Mouse (Mus musculus) heart, embryonic 11.5 days (tissue): ENCODE measurements around the gene Prap1. TPM values are rescaled to one million over a fixed set of nuclear protein-coding genes. Genes with fewer than 3 reads are reported as not detected.
"Not testable (repeated sequence)": the region's sequence is repeated elsewhere in the genome, so short reads cannot be mapped to it uniquely, and the experiment has no call there.

ENCODE experiments used
- ATAC-seq: fragments of 200-750 bp; cut with Nextera tagmentation; replicated peaks from 2 replicates; pipeline ENCODE4 v1.8.0; 2017; ENCODE audit warnings: moderate library complexity; ENCODE audit not compliant: insufficient number of reproducible peaks, low FRiP score, low TSS enrichment
- H3K27ac ChIP-seq: fragments of 300-500 bp; sonication (generic); 2 replicates; pipeline ENCODE4 v1.5.1; 2014; ENCODE audit warnings: mild to moderate bottlenecking, low read depth, low read length
- H3K27me3 ChIP-seq: fragments of 300-500 bp; sonication (generic); 2 replicates; pipeline ENCODE4 v1.6.1; 2014; ENCODE audit warnings: mild to moderate bottlenecking, low read length, mixed read lengths; ENCODE audit not compliant: control insufficient read depth, insufficient read depth
- H3K36me3 ChIP-seq: fragments of 300-500 bp; sonication (generic); 2 replicates; pipeline ENCODE4 v1.6.1; 2014; ENCODE audit warnings: mild to moderate bottlenecking, low read length, moderate library complexity, mixed read lengths; ENCODE audit not compliant: control insufficient read depth, insufficient read depth
- H3K4me1 ChIP-seq: fragments of 300-500 bp; sonication (generic); 2 replicates; pipeline ENCODE4 v1.6.1; 2014; ENCODE audit warnings: low read length; ENCODE audit not compliant: control insufficient read depth, insufficient read depth
- H3K4me2 ChIP-seq: fragments of 300-500 bp; sonication (generic); 2 replicates; pipeline ENCODE4 v1.6.1; 2014; ENCODE audit warnings: mild to moderate bottlenecking, moderate library complexity
- H3K4me3 ChIP-seq: fragments of 300-500 bp; sonication (generic); 2 replicates; pipeline ENCODE4 v1.5.1; 2014; ENCODE audit warnings: low read depth, low read length
- H3K9ac ChIP-seq: fragments of 300-500 bp; sonication (generic); 2 replicates; pipeline ENCODE4 v1.6.1; 2014; ENCODE audit warnings: mild to moderate bottlenecking, low read depth, low read length, moderate library complexity
- H3K9me3 ChIP-seq: fragments of 300-500 bp; sonication (generic); replicated peaks from 2 replicates; pipeline ENCODE4 v1.6.1; 2016; ENCODE audit warnings: low read length; ENCODE audit not compliant: control insufficient read depth
- WGBS: fragments of 180-500 bp; shearing (Covaris S2); extraction: QIAGEN DNeasy Blood & Tissue Kit; methylation state at CpG from one replicate; pipeline ENCODE4 v1.1.7; 2014; ENCODE audit not compliant: insufficient replicate concordance; 5-methylcytosine and 5-hydroxymethylcytosine counted together
- polyA plus RNA-seq: library from polyadenylated mRNA; unstranded; fragments of >200 nt; fragmentation: Nextera tagmentation; extraction: Ambion mirVana; gene quantifications from 2 replicates; pipeline ENCODE4 v1.2.1, GENCODE M21; 2014

Gene Prap1
- polyA plus RNA-seq, 1 experiment from 2014 or later = not detected

GRCm38 (mm10) chr7:140132184-140132583 lies 39.0 kb downstream of the Prap1 start:
- not testable (repeated sequence) for H3K4me1 ChIP-seq, H3K4me3 ChIP-seq, H3K9ac ChIP-seq, H3K9me3 ChIP-seq, H3K27me3 ChIP-seq, H3K36me3 ChIP-seq, H3K27ac ChIP-seq, H3K4me2 ChIP-seq, ATAC-seq
- WGBS = 87% methylated on average over 7 of the region's 7 CpGs

- H3K4me2 ChIP-seq, ATAC-seq, H3K9ac ChIP-seq, H3K9me3 ChIP-seq, H3K4me1 ChIP-seq, H3K27ac ChIP-seq, H3K27me3 ChIP-seq, H3K4me3 ChIP-seq, H3K36me3 ChIP-seq: not testable (repeated sequence)
- 95% methylated on average over 5 of the region's 7 CpGs for WGBS
Measured at GRCm38 (mm10) chr7:140134033-140134432, 40.8 kb downstream of the Prap1 start.

- ATAC-seq = no peak
- no peak overlapping the region for H3K27ac ChIP-seq
- 82% methylated on average over 5 of the region's 5 CpGs for WGBS
- H3K4me3 ChIP-seq = no peak overlapping the region
- H3K9me3 ChIP-seq = no peaks in the 10 kb centered on the region
- H3K4me2 ChIP-seq = no peak overlapping the region
- H3K36me3 ChIP-seq = no peaks in the 10 kb centered on the region
- H3K4me1 ChIP-seq = peaks cover 5% of the 10 kb centered on the region
- H3K27me3 ChIP-seq = no peaks in the 10 kb centered on the region
- no peak overlapping the region for H3K9ac ChIP-seq
Measured at GRCm38 (mm10) chr7:140135106-140135770, 42.0 kb downstream of the Prap1 start.

DNA sequence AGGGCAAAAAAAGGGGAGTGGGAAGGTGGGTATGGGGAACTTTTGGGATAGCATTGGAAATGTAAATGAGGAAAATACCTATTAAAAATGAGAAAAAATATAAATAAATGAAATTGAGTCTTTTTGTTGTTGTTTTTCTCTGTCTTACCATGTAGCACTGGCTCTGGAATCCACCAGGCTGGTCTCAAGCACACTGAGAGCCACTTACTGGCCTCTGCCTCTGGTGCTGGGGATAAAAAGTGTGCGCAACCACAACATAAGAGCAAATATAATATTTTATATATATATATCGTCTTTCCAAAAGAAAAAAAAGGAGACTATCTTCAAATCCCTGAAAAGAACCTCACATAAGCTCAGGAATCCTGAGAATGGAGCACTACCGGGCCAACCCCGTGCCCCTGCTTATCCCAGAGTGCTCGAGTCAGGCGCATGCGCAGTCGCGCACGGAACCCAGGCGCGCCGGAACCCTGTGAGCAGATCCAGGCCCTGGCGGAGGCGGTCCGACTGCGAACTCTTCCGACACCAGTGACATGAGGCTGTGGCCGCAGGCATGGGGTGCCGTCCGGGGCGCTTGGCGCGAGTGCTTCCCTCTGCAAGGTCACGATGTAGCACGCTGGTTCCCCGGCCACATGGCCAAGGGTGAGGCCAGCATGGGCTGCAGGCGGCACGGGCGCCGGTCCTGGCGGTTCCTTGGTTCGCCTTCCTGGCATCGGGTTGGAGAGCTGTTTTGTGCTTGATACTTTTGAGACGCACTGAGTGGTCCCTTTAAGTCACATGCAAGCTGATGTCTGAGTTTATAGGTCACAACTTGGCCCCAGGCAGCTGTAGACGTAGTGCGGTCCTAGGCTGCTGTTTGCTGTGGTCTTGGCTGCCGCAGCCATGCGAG lies 44.2 kb downstream of the Prap1 start, which contains the start of gene Mtg1:
Gene Mtg1, plus strand, starts transcription at position 430 of the 886 bp plus-strand sequence.
- peaks cover 5% of the 10 kb centered on the region for H3K4me1 ChIP-seq
- peak within 1 kb of the TSS; percentile 91 for H3K9ac ChIP-seq
- ATAC-seq = peak; percentile 96
- H3K36me3 ChIP-seq = no peaks in the 10 kb centered on the region
- peak within 1 kb of the TSS; percentile 69 for H3K4me3 ChIP-seq
- WGBS = 2% methylated on average over 39 of the region's 39 CpGs
- no peaks in the 10 kb centered on the region for H3K27me3 ChIP-seq
- H3K9me3 ChIP-seq = no peaks in the 10 kb centered on the region
- H3K27ac ChIP-seq = peak within 1 kb of the TSS; percentile 69; the same call in 1 of the 2 replicates
- H3K4me2 ChIP-seq = peak within 1 kb of the TSS; percentile 93

DNA sequence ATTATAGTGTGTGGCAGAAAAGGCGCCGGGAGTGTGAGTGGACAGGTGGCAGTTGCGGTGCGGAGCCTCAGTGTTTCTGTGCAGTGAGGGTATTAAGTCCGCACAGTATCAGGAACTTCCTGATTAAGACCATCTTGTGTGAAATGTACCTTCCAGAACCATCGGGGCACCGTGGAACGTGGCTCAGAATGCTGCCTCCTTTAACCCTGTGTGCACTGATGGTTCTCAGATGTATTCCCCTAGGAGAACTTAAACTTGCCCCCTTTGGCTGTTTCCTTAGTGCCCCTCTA lies 44.8 kb downstream of the Prap1 start:
- no peaks in the 10 kb centered on the region for H3K27me3 ChIP-seq
- peak overlapping the region; percentile 91 for H3K9ac ChIP-seq
- WGBS = under 1% methylated on average over 8 of the region's 8 CpGs
- no peaks in the 10 kb centered on the region for H3K9me3 ChIP-seq
- H3K36me3 ChIP-seq = no peaks in the 10 kb centered on the region
- ATAC-seq = no peak
- peak overlapping the region; percentile 69 for H3K4me3 ChIP-seq
- peaks cover 5% of the 10 kb centered on the region for H3K4me1 ChIP-seq
- H3K4me2 ChIP-seq = peak overlapping the region; percentile 93
- H3K27ac ChIP-seq = peak overlapping the region; percentile 69; the same call in 1 of the 2 replicates

GRCm38 (mm10) chr7:140141350-140141749 lies 48.2 kb downstream of the Prap1 start:
- Histone ChIP-seq H3K36me3 (no peaks in the 10 kb centered on the region), H3K9me3 (no peaks in the 10 kb centered on the region), H3K4me2 (no peak overlapping the region), H3K27me3 (no peaks in the 10 kb centered on the region), H3K4me1 (peaks cover 5% of the 10 kb centered on the region), H3K9ac (no peak overlapping the region), H3K27ac (no peak overlapping the region), H3K4me3 (no peak overlapping the region)
- ATAC-seq = no peak
- 8% methylated on average over 14 of the region's 14 CpGs for WGBS

DNA sequence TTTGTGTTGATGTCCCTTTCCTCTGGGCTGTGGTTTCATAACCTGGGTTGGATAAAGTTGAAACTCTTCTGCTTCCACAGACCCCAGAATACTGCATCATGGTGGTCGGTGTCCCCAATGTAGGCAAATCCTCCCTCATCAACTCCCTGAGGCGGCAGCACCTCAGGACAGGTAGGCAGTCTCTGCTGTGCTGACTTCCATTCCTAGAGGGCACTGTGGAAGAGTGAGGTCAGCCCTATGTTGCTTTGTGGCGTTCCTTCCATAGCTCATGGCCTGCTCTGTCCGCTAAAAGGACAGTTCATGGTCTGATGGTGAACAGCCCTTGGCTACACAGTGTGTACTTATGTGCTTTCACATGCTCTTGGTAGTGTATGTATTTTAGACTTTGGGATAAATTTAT lies 51.4 kb downstream of the Prap1 start:
- no peak overlapping the region for H3K4me3 ChIP-seq
- peaks cover 2% of the 10 kb centered on the region; the same call in 1 of the 2 replicates for H3K36me3 ChIP-seq
- H3K9ac ChIP-seq = no peak overlapping the region
- ATAC-seq = no peak
- H3K27me3 ChIP-seq = no peaks in the 10 kb centered on the region
- H3K27ac ChIP-seq = no peak overlapping the region
- H3K4me1 ChIP-seq = no peaks in the 10 kb centered on the region
- no peaks in the 10 kb centered on the region for H3K9me3 ChIP-seq
- WGBS = 83% methylated on average over 4 of the region's 4 CpGs
- H3K4me2 ChIP-seq = no peak overlapping the region
